Comparison of ENCODE assay signal across 23 mouse cellular contexts in genomic region chr13:100698866-100699265, GRCm38 (mm10). TPM values are rescaled to one million over a fixed set of nuclear protein-coding genes. Genes with fewer than 3 reads are reported as not detected.
A peak's percentile ranks its signal among the peaks of the same experiment; 100 is the strongest.
DNase-seq lines count a peak whose midpoint lies in the region; ATAC-seq and TF ChIP-seq lines count a peak whose summit lies in the region.
"Had no signal": no experiment of that assay in that cellular context is flagged by ENCODE, and none has a peak within 500 bp of the region (broad histone marks: within the 10 kb centered on the region; RNA-seq: fewer than 3 reads in every experiment).

No protein-coding gene starts in this region.

- no peaks in the 10 kb centered on the region for H3K4me1 ChIP-seq in forebrain, embryonic 11.5 days (replicated peaks; ENCODE audit: control insufficient read depth, insufficient read depth, low read length)
- no peaks in the 10 kb centered on the region for H3K4me1 ChIP-seq in forebrain, embryonic 14.5 days (ENCODE audit: control insufficient read depth, insufficient read depth, low read length)
- H3K4me1 ChIP-seq in CH12.LX (ENCODE audit: control insufficient read depth in 1 of 2, insufficient read depth in 2 of 2) = peaks cover 0 to 28% of the 10 kb centered on the region in 2 experiments; a peak in 2 of 4 replicates

- no peak for TF ChIP-seq EP300 in CH12.LX (IDR thresholded peaks at IDR 0.05; ENCODE audit: low read length)

- dilution Hi-C loops in CH12.LX (cut with MboI; ENCODE audit: extremely low pct_ligation_motif_present, extremely low pct_unique_long_range_greater_than_20kb, low sequenced_read_pairs) = no loop called here

- in situ Hi-C loops in CH12.LX (cut with MboI; ENCODE audit: low pct_ligation_motif_present, low pct_unique_long_range_greater_than_20kb, low sequenced_read_pairs) = loop anchor here (10.0 kb wide), 1 partner anchor 146 kb away; no protein-coding TSS in a partner anchor

- H3K9ac ChIP-seq in forebrain, embryonic 11.5 days (ENCODE audit: low read length) = no peak overlapping the region
- H3K9ac ChIP-seq in forebrain, embryonic 14.5 days (ENCODE audit: low read length) = no peak overlapping the region
- H3K9ac ChIP-seq in CH12.LX (ENCODE audit: insufficient read depth, low read depth) = no peak overlapping the region

- no peak overlapping the region for H3K4me2 ChIP-seq in forebrain, embryonic 11.5 days (ENCODE audit: low read depth, low read length, severe bottlenecking)
- no peak overlapping the region for H3K4me2 ChIP-seq in forebrain, embryonic 14.5 days (ENCODE audit: low read length)
- no peak overlapping the region for H3K4me2 ChIP-seq in CH12.LX (ENCODE audit: insufficient read depth, low read depth, poor library complexity, severe bottlenecking)

- no peaks in the 10 kb centered on the region for H3K27me3 ChIP-seq in forebrain, embryonic 11.5 days (ENCODE audit: control insufficient read depth, insufficient read depth, low read length)
- no peaks in the 10 kb centered on the region for H3K27me3 ChIP-seq in forebrain, embryonic 14.5 days (replicated peaks; ENCODE audit: control insufficient read depth, insufficient read depth, low read length)
- no peaks in the 10 kb centered on the region for H3K27me3 ChIP-seq in CH12.LX (replicated peaks)
- H3K27me3 ChIP-seq: Patski had no signal

- H3K27ac ChIP-seq in forebrain, embryonic 11.5 days (ENCODE audit: low read depth, low read length) = no peak overlapping the region
- no peak overlapping the region for H3K27ac ChIP-seq in forebrain, embryonic 14.5 days (ENCODE audit: low read depth, low read length)
- peak overlapping the region; percentile 85 for H3K27ac ChIP-seq in gastrocnemius, adult 2 months
- no peak overlapping the region for H3K27ac ChIP-seq in CH12.LX (ENCODE audit: insufficient read depth, low read depth)

- H3K36me3 ChIP-seq in forebrain, embryonic 11.5 days (ENCODE audit: control insufficient read depth, insufficient read depth, low read length) = peaks cover 12% of the 10 kb centered on the region; the same call in 1 of the 2 replicates
- H3K36me3 ChIP-seq in forebrain, embryonic 14.5 days (ENCODE audit: control insufficient read depth, insufficient read depth, low read length) = peaks cover 52% of the 10 kb centered on the region
- peaks cover 24 to 63% of the 10 kb centered on the region in 2 experiments for H3K36me3 ChIP-seq in CH12.LX (replicated peaks in 1 of 2; ENCODE audit: control insufficient read depth in 1 of 2, insufficient read depth in 1 of 2, low read length in 1 of 2)

- DNase-seq in forebrain, embryonic 11.5 days (ENCODE audit: low spot score) = peak; percentile 2
- no peak for DNase-seq in forebrain, embryonic 14.5 days (ENCODE audit: low spot score)
- DNase-seq in gastrocnemius, adult 2 months = no peak
- DNase-seq in gastrocnemius, postnatal 10 days = no peak
- peak; percentile 55 for DNase-seq in heart, adult 11 months
- no peak for DNase-seq in heart, postnatal 14 days
- peak; percentile 79 for DNase-seq in CH12.LX (ENCODE audit: extremely low read depth)
- no peak for DNase-seq in cerebellum, adult 9-11 months
- DNase-seq: adrenal gland, adult 2 months; adrenal gland, adult 8-10 months; adrenal gland, postnatal 10 days; adrenal gland, postnatal 14 days; adrenal gland, postnatal 25 days; adrenal gland, postnatal 36 days; B cell, adult 2 months; cerebellum, adult 11 months; cerebellum, adult 11-12 months; cerebellum, adult 18-20 months had no signal

- no peak for TF ChIP-seq POLR2A in CH12.LX (IDR thresholded peaks at IDR 0.05; ENCODE audit: low read depth, low read length)

- intact Hi-C loops in gastrocnemius, adult 2 months (cut with DNase I) = no loop called here
- intact Hi-C loops in heart, postnatal 14 days (cut with DNase I) = no loop called here

- no peaks in the 10 kb centered on the region for H3K79me2 ChIP-seq in CH12.LX (replicated peaks; ENCODE audit: control insufficient read depth, extremely low read depth, insufficient read depth, poor library complexity, severe bottlenecking)

- no peak for TF ChIP-seq CTCF in gastrocnemius, adult 2 months (IDR thresholded peaks at IDR 0.05)
- no peak for TF ChIP-seq CTCF in CH12.LX (conservative IDR thresholded peaks at IDR 0.05 in 1 of 2, IDR thresholded peaks at IDR 0.05 in 1 of 2; ENCODE audit: low read depth in 2 of 2, low read length in 2 of 2)

- TF ChIP-seq RAD21 in CH12.LX (IDR thresholded peaks at IDR 0.05; ENCODE audit: low read depth, low read length) = no peak

- ATAC-seq in forebrain, embryonic 11.5 days (replicated peaks; ENCODE audit: low FRiP score) = no peak
- ATAC-seq in forebrain, embryonic 14.5 days = no peak
- ATAC-seq: activated CD4-positive, CD25-positive, alpha-beta regulatory T cell, adult 4 months; CD4-positive, CD25-positive, alpha-beta regulatory T cell, adult 4 months; Patski had no signal

- H3K9me3 ChIP-seq in forebrain, embryonic 11.5 days (ENCODE audit: control insufficient read depth, low read length) = no peaks in the 10 kb centered on the region
- no peaks in the 10 kb centered on the region for H3K9me3 ChIP-seq in forebrain, embryonic 14.5 days (replicated peaks; ENCODE audit: control insufficient read depth, low read length)
- no peaks in the 10 kb centered on the region for H3K9me3 ChIP-seq in CH12.LX (replicated peaks; ENCODE audit: low read length)
- H3K9me3 ChIP-seq: G1E had no signal

- H3K4me3 ChIP-seq in forebrain, embryonic 11.5 days (ENCODE audit: low read depth, low read length) = no peak overlapping the region
- H3K4me3 ChIP-seq in forebrain, embryonic 14.5 days (ENCODE audit: low read depth, low read length) = no peak overlapping the region
- H3K4me3 ChIP-seq in gastrocnemius, adult 2 months = no peak overlapping the region
- no peak overlapping the region for H3K4me3 ChIP-seq in CH12.LX (replicated peaks in 1 of 3; ENCODE audit: low read depth in 2 of 3, low read length in 2 of 3, poor library complexity in 1 of 3)

- 96% methylated on average over 10 of the region's 10 CpGs for WGBS in forebrain, embryonic 11.5 days
- 95% methylated on average over 10 of the region's 10 CpGs for WGBS in forebrain, embryonic 14.5 days

TF ChIP-seq in CH12.LX, 34 proteins besides CTCF, POLR2A, EP300 and RAD21:
- no peak for TF ChIP-seq MAX (IDR thresholded peaks at IDR 0.05; ENCODE audit: low read length)
- no peak for TF ChIP-seq GABPA (IDR thresholded peaks at IDR 0.05; ENCODE audit: insufficient replicate concordance, low read depth, low read length)
- no peak for TF ChIP-seq POLR2AphosphoS2 (IDR thresholded peaks at IDR 0.05; ENCODE audit: low read depth, low read length)
- TF ChIP-seq JUND (conservative IDR thresholded peaks at IDR 0.05; ENCODE audit: low read depth, low read length) = no peak
- no peak for TF ChIP-seq UBTF (IDR thresholded peaks at IDR 0.05; ENCODE audit: low read depth, low read length)
- no peak for TF ChIP-seq TCF12 (IDR thresholded peaks at IDR 0.05; ENCODE audit: low read depth, low read length)
- no peak for TF ChIP-seq IRF4 (IDR thresholded peaks at IDR 0.05; ENCODE audit: low read depth, low read length)
- TF ChIP-seq ZNF384 (IDR thresholded peaks at IDR 0.05; ENCODE audit: low read depth, low read length) = no peak

RNA-seq across cellular contexts. Expression of gene Ccdc125, which starts 29.3 kb away (rescaled TPM):
- polyA plus RNA-seq in forebrain, embryonic 11.5 days (2014; fragmentation: Nextera tagmentation; extraction: Ambion mirVana) = 2.6 and 2.9 TPM in 2 replicates
- 1.2 and 1.4 TPM in 2 replicates for polyA plus RNA-seq in forebrain, embryonic 14.5 days (2014; fragmentation: Nextera tagmentation; extraction: Ambion mirVana)
- under 1 TPM; 0.15 to 0.17 TPM for total RNA-seq in gastrocnemius, adult 2 months (2021)
- 1 to 10 TPM in 1 of 2 experiments, under 1 TPM in 1; 0.94 to 1.4 TPM for total RNA-seq in gastrocnemius, postnatal 10 days (2021)
- under 1 TPM; 0.66 to 0.96 TPM for total RNA-seq in heart, postnatal 14 days (2021)
- 0.59 TPM in 2 replicates for total RNA-seq in CH12.LX (2012; rRNA removed)
- not detected in 2 replicates for total RNA-seq in CH12.LX (2014; rRNA removed)
- 0.13 TPM in 1 of 2 replicates, not detected in the other for polyA plus RNA-seq in CH12.LX (2012; ENCODE audit: insufficient read length, low read depth)
- total RNA-seq: G1E, MEL had no signal
- polyA plus RNA-seq: G1E had no signal

RNA-seq across cellular contexts. Expression of gene Cdk7, which starts 31.9 kb away (rescaled TPM):
- polyA plus RNA-seq in forebrain, embryonic 11.5 days (2014; fragmentation: Nextera tagmentation; extraction: Ambion mirVana) = 72.3 and 75.0 TPM in 2 replicates
- polyA plus RNA-seq in forebrain, embryonic 14.5 days (2014; fragmentation: Nextera tagmentation; extraction: Ambion mirVana) = 53.5 and 54.6 TPM in 2 replicates
- 10 to 100 TPM; 11.5 to 13.6 TPM for total RNA-seq in gastrocnemius, adult 2 months (2021)
- 10 to 100 TPM; 20.4 to 26.9 TPM for total RNA-seq in gastrocnemius, postnatal 10 days (2021)
- 10 to 100 TPM; 24.1 to 24.9 TPM for total RNA-seq in heart, postnatal 14 days (2021)
- total RNA-seq in CH12.LX (2012; rRNA removed) = 29.4 and 42.6 TPM in 2 replicates
- total RNA-seq in CH12.LX (2014; rRNA removed) = 47.8 and 53.6 TPM in 2 replicates
- polyA plus RNA-seq in CH12.LX (2012; ENCODE audit: insufficient read length, low read depth) = 56.9 and 57.4 TPM in 2 replicates

RNA-seq across cellular contexts. Expression of gene Mrps36, which starts 45.6 kb away (rescaled TPM):
- polyA plus RNA-seq in forebrain, embryonic 11.5 days (2014; fragmentation: Nextera tagmentation; extraction: Ambion mirVana) = 125 and 140 TPM in 2 replicates
- polyA plus RNA-seq in forebrain, embryonic 14.5 days (2014; fragmentation: Nextera tagmentation; extraction: Ambion mirVana) = 112 and 125 TPM in 2 replicates
- 100 to 1,000 TPM; 118 to 180 TPM for total RNA-seq in gastrocnemius, adult 2 months (2021)
- total RNA-seq in gastrocnemius, postnatal 10 days (2021) = 100 to 1,000 TPM; 123 to 131 TPM
- total RNA-seq in heart, postnatal 14 days (2021) = 100 to 1,000 TPM; 173 to 179 TPM
- 70.0 and 86.0 TPM in 2 replicates for total RNA-seq in CH12.LX (2012; rRNA removed)
- 78.3 and 89.3 TPM in 2 replicates for total RNA-seq in CH12.LX (2014; rRNA removed)
- polyA plus RNA-seq in CH12.LX (2012; ENCODE audit: insufficient read length, low read depth) = 83.7 and 94.0 TPM in 2 replicates

RNA-seq across cellular contexts. Expression of gene Taf9, which starts 47.5 kb away (rescaled TPM):
- polyA plus RNA-seq in forebrain, embryonic 11.5 days (2014; fragmentation: Nextera tagmentation; extraction: Ambion mirVana) = 22.4 and 22.6 TPM in 2 replicates
- 23.4 and 29.8 TPM in 2 replicates for polyA plus RNA-seq in forebrain, embryonic 14.5 days (2014; fragmentation: Nextera tagmentation; extraction: Ambion mirVana)
- total RNA-seq in gastrocnemius, adult 2 months (2021) = 1 to 10 TPM in 1 of 2 experiments, under 1 TPM in 1; 0.56 to 7.4 TPM
- 10 to 100 TPM; 10.8 to 12.9 TPM for total RNA-seq in gastrocnemius, postnatal 10 days (2021)
- 10 to 100 TPM in 1 of 2 experiments, 1 to 10 TPM in 1; 8.9 to 11.4 TPM for total RNA-seq in heart, postnatal 14 days (2021)
- 4.4 and 7.2 TPM in 2 replicates for total RNA-seq in CH12.LX (2012; rRNA removed)
- total RNA-seq in CH12.LX (2014; rRNA removed) = 14.3 and 14.8 TPM in 2 replicates
- polyA plus RNA-seq in CH12.LX (2012; ENCODE audit: insufficient read length, low read depth) = 9.7 and 14.9 TPM in 2 replicates
- polyA plus RNA-seq: adrenal gland, adult 2 months had no signal

RNA-seq across cellular contexts. Expression of gene Rad17, which starts 48.0 kb away (rescaled TPM):
- polyA plus RNA-seq in forebrain, embryonic 11.5 days (2014; fragmentation: Nextera tagmentation; extraction: Ambion mirVana) = 24.9 and 26.4 TPM in 2 replicates
- polyA plus RNA-seq in forebrain, embryonic 14.5 days (2014; fragmentation: Nextera tagmentation; extraction: Ambion mirVana) = 24.0 and 25.4 TPM in 2 replicates
- total RNA-seq in gastrocnemius, adult 2 months (2021) = 10 to 100 TPM; 11.4 to 13.7 TPM
- 10 to 100 TPM; 11.0 to 11.7 TPM for total RNA-seq in gastrocnemius, postnatal 10 days (2021)
- 10 to 100 TPM; 16.0 to 17.3 TPM for total RNA-seq in heart, postnatal 14 days (2021)
- total RNA-seq in CH12.LX (2012; rRNA removed) (19.8 and 23.9 TPM in 2 replicates), CH12.LX (2014; rRNA removed) (47.8 and 54.4 TPM in 2 replicates)
- 19.8 and 22.3 TPM in 2 replicates for polyA plus RNA-seq in CH12.LX (2012; ENCODE audit: insufficient read length, low read depth)

Comparison
In these comparisons a context has a peak if more than half of its experiments do, and no peak if none do; other contexts are left out.
1. DNase-seq: peak in forebrain, embryonic 11.5 days (single experiment), heart, adult 11 months (single experiment) and CH12.LX (single experiment); none in forebrain, embryonic 14.5 days (single experiment), gastrocnemius, adult 2 months (single experiment), gastrocnemius, postnatal 10 days (single experiment), heart, postnatal 14 days (0 of 2) and cerebellum, adult 9-11 months (single experiment).